Mouse (Mus musculus): ENCODE data around the gene Smu1. TPM values are rescaled to one million over a fixed set of nuclear protein-coding genes. Genes with fewer than 3 reads are reported as not detected.
A peak's percentile ranks its signal among the peaks of the same experiment; 100 is the strongest.

Smu1 gene
- total RNA-seq, 2 experiments from 2014 or later = 33.1 to 34.2 TPM

GRCm38 (mm10) chr4:40727247-40727646, 30.5 kb downstream of the Smu1 start:
- Histone ChIP-seq H3K4me3 (no peak overlapping the region; the same call in 1 of the 2 replicates), H3K27ac (no peak overlapping the region)
- DNase-seq = no peak
- no peak for TF ChIP-seq CTCF (IDR thresholded peaks at IDR 0.05)
- intact Hi-C loops (cut with DNase I) = no loop called here

GRCm38 (mm10) chr4:40725554-40725953, 32.2 kb downstream of the Smu1 start:
- no peak for TF ChIP-seq CTCF (IDR thresholded peaks at IDR 0.05)
- intact Hi-C loops (cut with DNase I) = no loop called here
- H3K27ac ChIP-seq = no peak overlapping the region
- DNase-seq = no peak
- H3K4me3 ChIP-seq = peak overlapping the region; percentile 94

GRCm38 (mm10) chr4:40725141-40725540, 32.6 kb downstream of the Smu1 start:
- H3K4me3 ChIP-seq = peak overlapping the region; percentile 94
- no peak for TF ChIP-seq CTCF (IDR thresholded peaks at IDR 0.05)
- DNase-seq = no peak
- no peak overlapping the region for H3K27ac ChIP-seq
- intact Hi-C loops (cut with DNase I) = no loop called here

- intact Hi-C loops (cut with DNase I) = no loop called here
- Histone ChIP-seq H3K4me3 (peak overlapping the region; percentile 94), H3K27ac (peak overlapping the region; percentile 94)
- TF ChIP-seq CTCF (IDR thresholded peaks at IDR 0.05) = no peak
- peak; percentile 85 for DNase-seq
Observed at GRCm38 (mm10) chr4:40722687-40723460, 34.8 kb downstream of the Smu1 start.

GRCm38 (mm10) chr4:40722011-40722666, 35.6 kb downstream of the Smu1 start, which contains the start of gene Dnaja1:
Gene Dnaja1, plus strand, starts transcription at chr4:40722150.
- peak within 1 kb of the TSS; percentile 94 for H3K27ac ChIP-seq
- TF ChIP-seq CTCF (IDR thresholded peaks at IDR 0.05) = peak; percentile 1; the same call in 1 of the 2 replicates
- peak; percentile 99 for DNase-seq
- intact Hi-C loops (cut with DNase I) = no loop called here
- peak within 1 kb of the TSS; percentile 94 for H3K4me3 ChIP-seq

- peak overlapping the region; percentile 94 for H3K27ac ChIP-seq
- intact Hi-C loops (cut with DNase I) = loop anchor here (2.0 kb wide), 1 partner anchor 18 kb away; the partner anchor contains the start of gene Aptx
- DNase-seq = no peak
- TF ChIP-seq CTCF (IDR thresholded peaks at IDR 0.05) = no peak
- peak overlapping the region; percentile 94 for H3K4me3 ChIP-seq
Observed at GRCm38 (mm10) chr4:40720910-40721309, 36.8 kb downstream of the Smu1 start.

GRCm38 (mm10) chr4:40717141-40717540, 40.6 kb downstream of the Smu1 start:
- no peak overlapping the region for H3K4me3 ChIP-seq
- no peak overlapping the region for H3K27ac ChIP-seq
- no peak for TF ChIP-seq CTCF (IDR thresholded peaks at IDR 0.05)
- intact Hi-C loops (cut with DNase I) = no loop called here
- no peak for DNase-seq

GRCm38 (mm10) chr4:40703710-40704275, 53.9 kb downstream of the Smu1 start:
- intact Hi-C loops (cut with DNase I) = loop anchor here (2.0 kb wide), 1 partner anchor 17 kb away; no protein-coding TSS in a partner anchor
- DNase-seq = no peak
- peak overlapping the region; percentile 96 for H3K27ac ChIP-seq
- TF ChIP-seq CTCF (IDR thresholded peaks at IDR 0.05) = no peak
- H3K4me3 ChIP-seq = peak overlapping the region; percentile 71

GRCm38 (mm10) chr4:40702797-40703709, 54.7 kb downstream of the Smu1 start, which contains the start of gene Aptx:
Gene Aptx, minus strand, starts transcription at chr4:40703194.
- H3K4me3 ChIP-seq = peak within 1 kb of the TSS; percentile 71
- peak within 1 kb of the TSS; percentile 96 for H3K27ac ChIP-seq
- no peak for TF ChIP-seq CTCF (IDR thresholded peaks at IDR 0.05)
- intact Hi-C loops (cut with DNase I) = loop anchor here (2.0 kb wide), 1 partner anchor 18 kb away; no protein-coding TSS in a partner anchor
- DNase-seq = peak; percentile 95

- Histone ChIP-seq H3K4me3 (peak overlapping the region; percentile 71; the same call in 1 of the 2 replicates), H3K27ac (peak overlapping the region; percentile 96; the same call in 1 of the 2 replicates)
- intact Hi-C loops (cut with DNase I) = loop anchor here (2.0 kb wide), 1 partner anchor 19 kb away; no protein-coding TSS in a partner anchor
- TF ChIP-seq CTCF (IDR thresholded peaks at IDR 0.05) = no peak
- DNase-seq = no peak
Observed at GRCm38 (mm10) chr4:40701796-40702195, 55.9 kb downstream of the Smu1 start.

- H3K4me3 ChIP-seq = no peak overlapping the region
- no peak overlapping the region for H3K27ac ChIP-seq
- no peak for DNase-seq
- intact Hi-C loops (cut with DNase I) = no loop called here
- no peak for TF ChIP-seq CTCF (IDR thresholded peaks at IDR 0.05)
Observed at GRCm38 (mm10) chr4:40700216-40700615, 57.5 kb downstream of the Smu1 start.

- Histone ChIP-seq H3K4me3 (no peak overlapping the region), H3K27ac (no peak overlapping the region)
- TF ChIP-seq CTCF (IDR thresholded peaks at IDR 0.05) = no peak
- DNase-seq = no peak
- intact Hi-C loops (cut with DNase I) = loop anchor here (10.0 kb wide), 1 partner anchor 412 kb away; no protein-coding TSS in a partner anchor
Observed at GRCm38 (mm10) chr4:40697059-40697458, 60.7 kb downstream of the Smu1 start.
